Mouse (Mus musculus) liver, adult (tissue): ENCODE measurements around the gene Gm11492.

Experiments used
- GATA4 ChIP-seq: IDR thresholded peaks from 2 replicates; pipeline ENCODE4 v1.6.1; 2014; ENCODE audit warnings: mild to moderate bottlenecking, low read length; ENCODE audit not compliant: insufficient replicate concordance

Gene Gm11492

GRCm38 (mm10) chr11:87587211-87587874 is 20.9 kb downstream of the Gm11492 start:
- no peak for TF ChIP-seq GATA4

DNA sequence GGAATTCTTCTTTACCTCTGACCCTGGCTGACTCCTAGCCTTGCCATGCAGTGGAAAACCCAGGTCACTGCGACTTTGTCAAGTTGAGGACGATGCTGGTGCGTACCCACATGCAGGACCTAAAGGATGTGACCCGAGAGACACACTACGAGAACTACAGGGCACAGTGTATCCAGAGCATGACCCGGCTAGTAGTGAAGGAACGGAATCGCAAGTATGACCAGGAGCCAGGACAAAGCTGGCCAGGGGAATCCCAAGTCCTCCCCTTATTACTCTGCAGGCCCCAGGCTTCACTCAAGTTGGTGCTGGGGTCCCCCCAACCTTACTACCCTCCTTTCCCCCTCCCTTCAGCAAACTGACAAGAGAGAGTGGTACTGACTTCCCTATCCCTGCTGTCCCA is 23.2 kb downstream of the Gm11492 start:
- no peak for TF ChIP-seq GATA4

DNA sequence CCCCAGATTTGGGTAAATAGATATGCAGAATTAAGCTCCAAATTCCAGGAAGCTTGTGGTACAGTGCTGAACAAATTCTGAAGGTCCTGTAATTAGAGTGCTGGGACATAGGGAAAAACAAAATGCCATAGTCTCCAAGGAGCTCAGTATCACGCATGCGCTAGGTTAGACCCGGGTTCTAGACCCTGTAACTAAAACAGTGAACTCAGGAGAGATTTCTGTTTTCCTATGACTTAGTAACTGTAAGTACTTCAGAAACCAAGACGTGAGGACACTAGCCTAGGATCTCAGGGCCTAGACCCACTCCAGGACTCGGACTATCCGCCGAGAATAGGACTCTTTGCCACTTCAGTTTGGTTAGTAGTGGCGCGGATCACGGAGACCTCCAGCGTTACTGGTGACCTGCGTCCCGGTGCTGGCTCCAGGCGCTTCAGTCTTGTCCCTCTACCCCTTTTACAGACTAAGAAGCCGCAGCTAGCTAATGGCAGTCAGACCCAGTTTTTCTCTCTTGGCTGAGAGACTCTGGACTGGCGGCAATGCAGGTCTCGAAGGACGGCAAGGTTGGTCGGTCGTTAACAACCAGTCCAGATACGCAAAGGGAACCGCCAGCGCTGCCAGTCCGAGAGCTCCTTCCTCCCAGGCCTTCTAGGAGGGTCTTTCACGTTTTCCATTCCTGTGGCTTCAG is 24.5 kb downstream of the Gm11492 start:
- no peak for TF ChIP-seq GATA4

- TF ChIP-seq GATA4 = peak; percentile 31; the same call in 1 of the 2 replicates
Observed at GRCm38 (mm10) chr11:87591526-87592353, 25.3 kb downstream of the Gm11492 start, which contains the start of gene Mtmr4. Gene Mtmr4, plus strand, starts transcription at chr11:87592162.

DNA sequence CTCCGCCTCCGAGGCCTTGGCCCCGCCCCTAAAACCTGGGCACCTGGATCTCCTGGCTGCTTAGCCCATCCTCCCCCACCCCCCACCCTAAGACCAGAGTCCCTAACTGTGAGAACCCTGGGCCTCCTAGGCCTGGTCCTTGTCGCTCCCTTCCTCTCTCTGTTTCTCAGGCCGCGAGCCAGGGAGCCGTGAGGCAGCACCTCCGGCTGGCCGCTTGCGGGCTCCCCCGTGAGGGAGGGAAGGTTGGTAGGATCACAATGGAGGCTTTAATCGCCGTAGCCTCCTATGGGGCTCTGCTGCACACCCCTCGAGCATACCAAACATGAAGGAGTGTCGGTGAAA is 25.9 kb downstream of the Gm11492 start:
- no peak for TF ChIP-seq GATA4

DNA sequence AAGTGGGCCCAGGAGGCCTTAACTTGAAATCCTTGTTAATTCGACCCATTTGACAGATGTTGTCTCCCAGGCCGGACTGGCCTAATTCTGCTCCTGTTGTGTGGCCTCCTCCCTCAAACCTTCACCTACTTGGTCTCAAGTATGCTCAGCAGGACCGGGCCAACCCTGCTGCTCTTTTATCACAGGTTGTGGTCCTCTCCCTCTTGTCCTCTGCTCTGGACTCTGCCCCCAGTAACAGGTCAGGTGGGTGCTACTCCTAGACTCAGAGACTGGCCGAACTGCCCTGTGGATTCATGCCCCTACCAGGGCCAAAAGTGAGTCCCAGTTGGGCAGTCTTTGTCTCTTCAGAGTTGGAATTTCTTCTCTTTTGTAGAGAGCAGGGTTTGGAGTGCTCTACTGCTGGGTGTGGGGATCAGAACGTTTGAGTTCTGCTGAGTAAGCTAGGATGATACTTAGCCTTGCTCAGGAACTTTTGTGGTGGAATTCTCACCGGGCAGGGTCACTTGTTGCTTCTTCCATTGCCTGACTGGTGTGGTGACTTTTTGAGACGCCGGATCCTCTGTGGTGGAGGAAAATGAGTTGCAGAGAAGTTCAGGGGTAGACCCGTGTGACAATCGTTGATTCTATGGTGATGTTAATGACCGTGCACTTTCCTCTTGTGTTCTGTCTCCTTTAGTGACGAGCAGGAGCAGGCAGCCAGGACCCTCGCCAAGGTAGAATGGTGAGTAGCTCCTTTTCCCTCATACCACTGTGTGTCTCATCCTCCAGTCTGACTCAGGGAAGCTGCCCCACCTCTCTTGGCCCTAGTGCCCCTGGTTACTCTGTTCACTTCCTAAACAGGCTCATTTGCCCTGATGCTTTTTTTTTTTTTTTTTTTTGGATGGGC is 26.5 kb downstream of the Gm11492 start:
- TF ChIP-seq GATA4 = no peak

- TF ChIP-seq GATA4 = no peak
Observed at GRCm38 (mm10) chr11:87595327-87595841, 28.9 kb downstream of the Gm11492 start.

DNA sequence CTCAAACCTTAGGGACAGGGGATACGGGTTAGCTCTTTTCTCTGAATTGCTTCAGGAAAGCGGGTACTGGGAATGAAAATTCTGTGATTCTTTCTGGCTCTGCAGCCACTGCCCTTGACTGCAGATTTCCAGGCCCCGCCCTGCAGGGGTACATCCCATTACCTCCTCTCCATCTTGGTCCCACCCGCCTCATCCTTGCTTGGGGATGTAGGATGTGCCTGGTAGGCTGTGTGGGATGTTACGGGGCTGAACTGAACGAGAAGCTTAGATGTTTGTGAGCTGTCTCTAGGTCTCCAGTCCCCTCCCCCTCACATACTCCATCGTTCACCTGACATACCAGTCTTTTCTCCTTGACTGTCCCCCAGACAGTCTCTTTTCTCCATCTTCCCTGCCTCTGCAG is 29.5 kb downstream of the Gm11492 start:
- no peak for TF ChIP-seq GATA4

- no peak for TF ChIP-seq GATA4
Observed at GRCm38 (mm10) chr11:87596492-87596891, 30.0 kb downstream of the Gm11492 start.

DNA sequence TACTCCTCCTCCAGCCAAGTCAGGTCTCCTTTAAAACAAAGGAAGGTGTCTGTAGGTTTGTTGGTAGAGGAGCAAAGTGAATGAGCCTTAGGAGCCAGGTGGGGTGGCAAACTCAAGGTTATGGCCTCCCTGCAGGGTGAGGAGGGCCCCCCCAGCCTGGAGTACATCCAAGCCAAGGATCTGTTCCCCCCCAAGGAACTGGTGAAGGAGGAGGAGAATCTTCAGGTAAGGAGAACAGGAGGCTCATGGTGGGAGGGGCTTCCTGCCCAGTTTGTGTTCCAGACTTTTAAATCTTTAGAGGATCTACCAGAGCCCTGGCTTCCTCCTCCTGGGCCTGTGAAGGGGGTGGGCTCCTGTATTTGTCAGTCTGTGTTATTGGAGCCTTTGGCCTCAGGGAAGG is 30.6 kb downstream of the Gm11492 start:
- TF ChIP-seq GATA4 = no peak

DNA sequence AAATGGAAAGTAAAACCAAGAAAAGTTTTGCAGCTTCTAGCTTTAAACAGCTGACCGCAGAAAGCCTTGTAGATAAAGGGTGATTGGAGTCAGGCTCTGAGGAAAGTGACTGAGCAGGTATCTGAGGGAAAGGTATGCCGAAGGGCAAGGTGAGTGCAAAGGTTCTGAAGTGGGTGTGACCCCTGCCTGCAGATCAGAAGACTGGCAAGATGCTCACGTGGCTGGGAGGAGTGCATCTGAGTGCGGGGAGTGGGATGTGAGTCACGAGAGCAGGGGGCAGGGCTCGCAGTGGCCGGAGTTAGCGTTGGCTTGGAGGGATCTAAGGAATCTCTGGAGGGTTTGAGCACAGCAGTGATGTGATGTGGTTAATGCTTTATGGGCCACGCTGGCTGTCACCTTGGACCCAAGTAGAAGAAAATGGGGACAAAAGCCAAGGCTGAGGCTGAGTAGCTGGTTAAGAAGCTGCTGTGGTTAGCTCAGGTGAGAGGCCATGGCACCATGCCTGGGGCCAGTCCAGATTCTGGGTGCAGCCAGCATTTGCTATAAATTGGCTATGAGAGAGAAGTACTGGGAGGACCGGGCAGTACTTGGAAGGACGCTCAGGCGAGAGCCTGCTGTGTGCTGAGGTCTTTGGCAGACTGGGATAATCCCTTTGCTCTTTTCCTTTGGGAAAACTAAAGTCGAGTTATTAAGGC is 33.1 kb downstream of the Gm11492 start:
- no peak for TF ChIP-seq GATA4

DNA sequence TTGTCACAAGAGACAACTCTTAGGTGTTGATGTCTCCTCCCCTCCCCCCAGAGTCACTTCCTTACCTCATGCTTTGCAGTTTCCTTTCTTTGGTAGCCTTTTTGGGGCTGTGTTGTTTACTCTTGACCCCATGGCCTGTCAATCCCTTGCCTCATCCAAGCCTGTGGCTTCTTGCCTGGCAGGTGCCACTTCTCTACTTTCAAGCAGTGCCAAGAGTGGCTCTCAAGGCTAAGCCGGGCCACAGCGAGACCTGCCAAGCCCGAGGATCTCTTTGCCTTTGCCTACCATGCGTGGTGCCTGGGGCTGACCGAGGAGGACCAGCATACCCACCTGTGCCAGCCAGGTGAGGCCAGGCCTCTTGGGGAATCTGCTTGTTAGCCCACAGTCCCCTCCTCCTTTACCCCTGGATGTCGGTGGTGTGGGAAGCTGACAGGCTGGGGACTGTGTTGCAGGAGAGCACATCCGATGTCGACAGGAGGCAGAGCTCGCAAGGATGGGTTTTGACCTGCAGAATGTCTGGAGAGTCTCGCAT is 33.9 kb downstream of the Gm11492 start:
- no peak for TF ChIP-seq GATA4

GRCm38 (mm10) chr11:87602234-87602633 is 35.8 kb downstream of the Gm11492 start:
- TF ChIP-seq GATA4 = no peak

DNA sequence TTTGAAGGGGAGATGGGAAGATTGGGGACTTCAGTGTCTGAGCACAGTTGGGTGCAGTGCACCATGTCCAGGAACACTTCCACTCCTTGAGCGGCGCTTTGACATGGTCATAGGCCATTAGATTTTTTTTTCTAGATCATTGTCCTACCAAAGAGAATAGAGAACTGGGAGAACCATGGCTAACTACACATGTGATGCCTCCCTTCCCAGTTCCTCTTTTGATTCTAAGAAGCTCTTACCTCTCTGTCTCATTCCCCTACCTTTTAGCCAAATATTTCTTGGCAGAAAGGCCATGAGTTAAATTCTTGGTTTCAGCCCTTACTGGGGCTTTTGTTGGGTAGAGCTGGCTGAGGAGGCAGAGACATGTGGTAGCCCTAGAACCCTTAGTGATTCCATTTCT is 37.1 kb downstream of the Gm11492 start:
- no peak for TF ChIP-seq GATA4
